Mouse (Mus musculus): Measurements from ENCODE around the gene Psma5.

Gene Psma5

DNA sequence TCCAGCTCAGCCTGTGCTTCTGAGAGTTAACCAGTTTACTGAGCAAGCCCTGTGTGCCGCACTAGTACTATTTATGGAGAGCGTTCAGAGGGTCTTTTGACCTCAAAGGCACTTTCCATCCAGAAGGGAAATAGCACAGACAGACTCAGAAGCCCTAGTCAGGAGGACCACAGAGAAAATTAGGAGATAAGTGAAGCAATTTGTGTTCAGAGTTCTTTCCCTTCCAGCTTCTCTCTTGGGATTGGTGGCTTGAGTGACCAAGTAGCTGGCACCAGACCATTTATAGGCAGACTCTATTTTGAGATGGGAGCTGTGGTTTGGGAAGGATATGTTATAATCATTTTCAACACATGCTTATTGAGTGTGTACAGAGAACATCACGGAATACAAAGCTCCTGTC, 49.7 kb downstream of the Psma5 start:
- no peak for DNase-seq (ENCODE audit: low read depth)

DNA sequence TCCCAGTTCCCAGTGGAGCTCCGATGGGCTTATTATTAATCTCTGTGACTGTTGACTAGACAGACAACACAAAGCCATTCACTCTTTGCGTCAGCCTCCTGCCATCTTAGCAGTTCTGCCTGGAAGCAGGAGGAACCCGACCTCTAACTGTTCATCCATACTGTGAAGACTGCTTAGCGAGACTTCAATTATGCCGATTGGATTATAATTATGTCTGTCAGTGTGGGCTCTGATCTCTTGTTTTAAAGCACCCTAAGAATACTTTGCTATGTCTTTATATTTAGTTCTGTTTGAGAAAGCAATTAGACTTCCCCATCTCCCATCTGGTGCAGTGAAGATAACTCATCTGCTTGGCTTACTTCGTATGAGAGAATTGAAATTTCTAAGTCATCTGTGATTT, 50.8 kb downstream of the Psma5 start:
- no peak for DNase-seq (ENCODE audit: low read depth)

DNA sequence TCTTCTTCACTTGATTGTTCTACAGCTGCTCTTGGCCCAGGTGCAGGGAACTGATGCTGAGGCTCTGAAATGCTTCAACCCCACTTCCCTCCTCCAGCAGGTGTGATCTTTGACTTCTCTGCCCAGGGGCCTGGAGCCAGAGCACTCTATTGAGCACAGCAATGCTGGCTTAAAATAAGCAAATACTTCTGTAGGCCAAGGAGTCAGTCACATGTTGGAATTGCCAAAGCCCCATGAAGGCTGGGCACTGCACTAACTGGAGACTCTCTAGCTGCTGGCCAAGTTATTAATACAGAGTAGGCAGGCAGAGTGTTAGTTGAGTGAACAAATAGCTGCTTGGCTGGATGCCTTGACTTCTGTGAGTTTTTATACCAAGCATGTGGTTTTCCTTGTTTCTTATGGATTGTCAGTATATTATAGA, 54.2 kb downstream of the Psma5 start:
- no peak for DNase-seq (ENCODE audit: low read depth)

DNA sequence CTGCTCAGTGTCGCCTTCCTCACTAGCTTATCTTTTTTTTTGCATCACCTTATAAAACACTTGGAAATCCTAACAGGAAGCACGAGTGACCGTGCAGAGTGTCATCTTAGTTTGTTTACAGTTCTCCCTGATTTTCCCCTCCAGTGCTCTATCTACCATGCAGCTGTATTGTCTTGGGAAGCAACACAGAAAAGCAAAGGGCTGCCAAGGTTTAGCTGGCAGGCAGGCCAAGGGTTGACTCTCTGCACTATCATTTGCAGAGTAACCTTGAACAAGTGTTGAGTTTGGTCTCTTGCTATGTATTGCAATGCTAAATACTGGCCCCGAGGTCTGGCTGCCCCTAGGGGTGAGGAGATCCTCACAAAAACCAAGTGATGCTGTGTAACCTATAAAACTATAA, 55.0 kb downstream of the Psma5 start:
- DNase-seq (ENCODE audit: low read depth) = no peak

DNA sequence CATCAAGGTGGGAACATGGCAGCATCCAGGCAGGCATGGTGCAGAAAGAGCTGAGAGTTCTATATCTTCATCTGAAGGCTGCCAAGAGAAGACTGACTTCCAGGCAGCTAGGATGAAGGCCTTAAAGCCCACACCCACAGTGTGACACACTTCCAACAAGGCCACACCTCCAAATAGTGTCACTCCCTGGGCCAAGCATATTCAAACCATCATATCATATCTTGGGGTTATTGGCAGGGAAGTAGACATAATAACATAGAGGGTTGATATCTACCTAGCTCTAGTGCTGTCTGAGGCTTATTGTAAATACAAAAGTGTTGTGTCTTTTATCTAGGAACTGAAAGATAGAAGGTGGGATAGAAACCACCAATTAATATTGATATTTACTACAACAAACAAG, 55.7 kb downstream of the Psma5 start:
- DNase-seq (ENCODE audit: low read depth) = no peak

DNA sequence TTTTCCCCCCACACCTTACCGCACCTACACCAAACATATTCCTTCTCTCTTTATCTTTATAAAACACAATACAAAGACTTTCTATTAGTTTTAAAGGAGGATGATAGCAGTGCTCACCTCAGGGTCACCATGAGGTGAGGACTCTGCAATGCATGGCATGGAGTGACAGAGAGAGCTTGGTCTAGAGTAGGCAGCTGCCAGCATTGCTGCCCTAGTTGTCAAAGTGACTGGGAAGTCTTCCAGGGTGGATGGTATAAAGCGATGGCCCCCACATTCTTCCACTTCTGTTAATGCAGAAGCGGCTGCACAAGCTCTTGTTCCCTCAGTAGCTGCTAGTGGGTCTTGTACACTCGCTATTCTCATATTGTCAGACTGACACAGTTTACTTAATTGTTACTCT, 56.4 kb downstream of the Psma5 start:
- no peak for DNase-seq (ENCODE audit: low read depth)

DNA sequence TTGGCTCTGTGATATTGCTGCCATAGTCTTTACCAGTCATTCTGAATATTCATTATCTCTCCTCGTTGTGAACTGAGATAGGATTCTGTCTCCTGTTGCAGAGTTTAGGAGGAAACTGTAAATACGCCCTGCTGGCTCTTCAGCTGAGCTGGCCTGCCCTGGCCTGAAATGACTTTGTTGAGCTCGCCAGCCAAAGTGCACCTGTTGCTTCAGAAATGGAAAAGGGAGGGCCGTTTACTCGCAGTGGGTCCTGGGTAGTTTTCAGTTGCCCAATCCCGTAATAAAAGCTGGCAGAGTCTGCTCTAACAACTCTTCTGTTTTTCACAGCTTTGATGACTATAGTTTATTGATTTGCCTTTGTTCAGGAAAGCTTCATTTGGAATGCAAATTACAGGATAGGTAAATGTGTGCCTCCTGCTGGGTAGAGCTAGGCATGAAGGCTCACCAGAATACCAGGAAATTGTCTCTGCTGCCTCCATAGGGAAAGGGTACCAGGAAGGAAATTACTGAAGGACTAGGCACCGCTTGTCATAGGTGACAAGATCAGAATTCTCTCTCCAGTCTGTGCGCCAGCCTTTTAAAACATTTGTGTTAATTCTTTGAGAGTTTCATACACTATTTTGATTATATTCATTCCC, 57.4 kb downstream of the Psma5 start:
- DNase-seq (ENCODE audit: low read depth) = no peak

DNA sequence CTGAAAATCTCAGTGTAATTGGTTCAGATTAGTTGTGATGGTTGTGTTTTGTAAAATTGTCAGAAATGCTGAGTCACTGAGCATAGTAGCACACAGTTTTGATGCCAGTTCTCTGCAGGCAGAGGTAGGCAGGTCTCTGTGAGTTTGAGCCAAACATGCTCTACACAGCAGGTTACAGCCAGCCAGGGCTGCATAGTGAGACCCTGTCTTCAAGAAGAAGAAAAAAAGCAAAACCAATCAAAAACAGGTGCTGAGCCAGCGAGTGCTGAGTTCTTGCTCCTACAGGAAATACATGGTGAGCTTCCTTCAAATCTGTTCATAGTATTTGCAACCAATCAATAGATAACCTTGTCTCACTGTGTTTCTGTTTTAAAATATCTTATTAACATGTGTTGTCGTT, 61.8 kb downstream of the Psma5 start:
- DNase-seq (ENCODE audit: low read depth) = no peak

DNA sequence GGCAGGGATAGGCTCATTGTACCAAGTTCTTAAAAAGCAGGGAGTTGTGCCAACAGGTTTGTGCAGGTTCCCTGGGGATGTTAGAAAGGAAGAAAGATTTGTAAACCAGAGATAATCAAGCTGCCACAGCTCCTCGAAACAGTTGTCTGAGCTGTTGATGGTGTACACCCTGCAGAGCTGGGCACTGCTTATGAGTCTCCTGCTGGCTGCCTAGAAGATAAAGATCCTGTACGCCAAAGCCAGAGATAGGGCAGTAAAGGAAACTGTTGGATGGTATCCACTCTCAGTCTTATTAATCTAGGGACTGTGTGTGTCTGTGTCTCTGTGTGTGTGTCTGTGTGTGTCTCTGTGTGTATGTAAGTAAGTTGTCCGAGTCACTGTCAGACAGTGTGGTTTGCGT, 64.9 kb downstream of the Psma5 start:
- DNase-seq (ENCODE audit: low read depth) = no peak

DNA sequence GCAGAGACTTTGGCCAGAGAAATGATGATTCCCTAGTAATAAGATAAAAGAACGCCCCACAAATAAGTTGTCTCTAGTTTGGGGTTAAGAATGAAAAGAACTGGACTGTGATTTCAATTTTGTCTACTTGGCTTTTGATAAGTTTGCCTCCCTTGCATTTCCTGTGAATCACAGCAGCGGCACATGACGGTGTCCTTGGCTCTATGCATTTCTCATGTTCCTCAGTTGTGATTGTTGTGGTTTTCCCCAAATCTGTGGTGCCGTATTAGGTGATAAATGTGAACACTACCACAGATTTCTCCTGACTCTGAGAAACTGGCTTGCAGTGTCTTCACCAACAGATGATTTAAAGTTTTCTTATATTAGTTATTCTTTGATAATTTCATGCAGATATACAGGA, 65.4 kb downstream of the Psma5 start:
- no peak for DNase-seq (ENCODE audit: low read depth)

DNA sequence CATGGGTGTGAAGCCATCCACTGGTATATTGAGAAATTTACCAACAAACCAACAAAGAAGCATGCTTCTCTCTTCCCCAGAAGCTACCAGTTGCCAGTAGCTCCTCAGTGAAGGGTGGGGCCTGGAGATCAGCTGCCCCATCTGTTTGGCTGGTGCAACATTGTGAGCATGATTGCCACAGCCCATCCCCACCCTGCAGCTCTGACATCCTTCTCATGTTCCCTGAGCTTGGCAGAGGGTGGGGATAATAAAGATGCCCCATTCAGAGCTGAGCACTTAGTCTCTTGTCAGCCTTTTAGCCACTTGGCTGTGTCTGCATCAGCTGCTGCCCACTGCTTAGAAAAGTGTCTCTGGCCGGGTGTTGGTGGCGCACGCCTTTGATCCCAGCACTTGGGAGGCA, 66.2 kb downstream of the Psma5 start:
- DNase-seq (ENCODE audit: low read depth) = peak; percentile 16

DNA sequence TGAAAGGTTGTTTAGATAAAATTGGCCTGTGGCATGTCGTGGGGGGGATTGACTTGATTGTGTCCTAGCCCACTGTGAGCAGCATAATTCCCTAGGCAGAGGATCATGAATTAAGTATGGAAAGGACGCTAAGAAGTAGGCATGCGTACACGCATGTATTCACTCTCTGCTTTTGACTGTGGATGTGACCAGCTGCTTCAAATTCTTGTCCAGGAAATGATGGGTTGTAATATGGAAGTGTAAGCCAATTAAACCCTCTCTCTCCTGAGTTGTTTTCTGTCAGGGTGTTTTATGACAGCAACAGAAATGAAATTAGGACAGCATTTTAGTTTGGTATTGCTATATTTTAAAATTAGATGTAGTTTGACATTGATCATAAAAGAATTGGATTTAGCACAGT, 68.1 kb downstream of the Psma5 start:
- no peak for DNase-seq (ENCODE audit: low read depth)

DNA sequence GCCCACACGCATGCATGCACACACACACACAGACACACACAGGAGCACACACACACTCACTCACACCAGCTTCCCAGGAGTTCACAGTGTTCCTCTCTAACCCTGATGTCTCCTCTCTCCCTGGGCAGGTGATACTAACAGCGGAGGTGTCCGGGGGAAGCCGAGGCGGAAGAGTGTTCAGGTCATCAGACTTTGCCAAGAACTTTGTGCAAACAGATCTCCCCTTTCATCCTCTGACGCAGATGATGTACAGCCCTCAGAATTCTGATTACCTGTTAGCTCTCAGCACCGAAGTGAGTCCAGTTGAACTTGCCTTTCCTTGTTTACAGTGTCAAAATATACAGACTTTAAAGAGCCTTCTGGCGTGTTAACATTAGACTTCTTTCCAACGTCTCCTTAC, 68.8 kb downstream of the Psma5 start:
- no peak for DNase-seq (ENCODE audit: low read depth)

DNA sequence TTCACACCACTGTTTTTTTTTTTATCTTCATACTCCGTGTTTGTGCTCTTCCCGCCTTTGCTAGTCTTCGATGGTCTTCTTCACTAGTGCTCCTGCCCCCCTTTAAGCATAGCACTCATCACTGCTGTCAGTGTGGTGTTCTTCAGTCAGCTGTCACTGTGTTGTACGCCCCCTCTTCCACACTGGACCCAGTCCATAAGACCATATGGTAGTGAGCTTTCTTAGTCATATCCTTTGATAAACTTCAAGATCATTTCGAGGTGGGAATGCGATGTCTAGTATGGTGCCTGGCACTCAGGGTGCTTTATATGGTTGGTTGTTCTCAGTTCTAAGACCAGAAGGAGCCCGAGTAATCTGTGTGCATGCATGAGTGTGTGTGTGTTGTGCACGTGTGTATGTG, 70.5 kb downstream of the Psma5 start:
- DNase-seq (ENCODE audit: low read depth) = no peak

DNA sequence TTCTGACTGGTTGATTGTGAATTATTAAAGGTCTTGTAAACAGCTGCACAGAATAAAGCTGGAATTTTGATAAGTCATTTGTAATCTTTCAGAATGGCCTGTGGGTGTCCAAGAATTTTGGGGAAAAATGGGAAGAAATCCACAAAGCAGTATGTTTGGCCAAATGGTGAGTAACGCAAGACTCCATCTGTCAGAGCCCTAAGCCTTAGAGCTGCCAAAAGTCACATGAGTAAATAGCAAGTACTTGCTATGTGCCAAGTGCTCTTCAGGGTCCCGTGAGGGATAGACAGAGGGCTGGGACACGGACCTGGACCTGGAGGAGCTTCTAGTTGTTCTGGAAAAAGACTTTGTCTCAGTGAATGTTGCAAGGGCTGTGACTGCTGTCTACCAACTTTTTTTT, 71.2 kb downstream of the Psma5 start:
- no peak for DNase-seq (ENCODE audit: low read depth)

DNA sequence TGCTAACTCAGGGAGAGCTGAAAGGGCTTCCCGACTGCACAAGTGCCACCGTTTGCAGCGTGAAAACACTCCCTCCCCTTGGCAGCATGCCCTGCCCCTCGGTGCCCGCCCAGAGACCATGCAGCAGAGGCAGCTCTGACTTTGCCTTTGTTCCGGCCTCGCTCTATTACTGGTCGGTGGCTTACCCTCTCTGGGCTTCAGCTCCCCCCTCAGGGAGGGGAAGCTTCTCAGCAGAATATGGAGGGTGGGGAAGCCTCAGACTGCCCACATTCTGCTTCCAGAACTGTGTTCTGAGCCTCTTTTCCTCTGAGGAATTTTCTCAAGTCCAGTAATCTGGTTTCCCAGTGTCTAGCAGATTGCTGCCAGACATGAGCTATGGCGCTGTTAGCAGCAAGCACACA, 71.7 kb downstream of the Psma5 start:
- no peak for DNase-seq (ENCODE audit: low read depth)

Measured in c-Kit-positive CD71-positive TER-119-negative erythroid progenitor cells, embryonic 14.5 days (primary cell).